Mouse (Mus musculus): ENCODE measurements around the gene Epha4.

DNA sequence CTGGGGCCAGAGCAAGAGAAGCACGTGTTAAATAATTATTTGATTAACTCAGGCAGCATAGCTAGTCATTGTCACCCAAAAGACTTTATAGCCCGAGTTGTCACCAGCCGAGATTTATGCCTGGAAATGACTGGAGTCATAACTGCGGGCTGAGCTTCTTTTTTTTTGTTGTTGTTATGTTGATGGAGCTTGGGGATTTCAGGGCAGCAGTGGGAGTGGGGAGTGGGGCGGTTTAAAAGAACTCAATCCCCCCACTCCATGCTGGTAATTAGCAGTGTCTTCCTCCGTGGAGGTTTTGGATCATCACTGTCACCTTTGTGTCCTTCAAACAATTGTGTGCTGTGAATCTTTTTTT, 57.5 kb downstream of the Epha4 start:
- TF ChIP-seq POLR2A (IDR thresholded peaks at IDR 0.05; ENCODE audit: control insufficient read depth, extremely low read depth, insufficient read depth, low read length, poor library complexity) (no peak), CTCF (IDR thresholded peaks at IDR 0.05; ENCODE audit: borderline replicate concordance, control insufficient read depth, extremely low read depth, insufficient read depth, low read length, poor library complexity) (no peak)
